Mouse (Mus musculus) forebrain, embryonic 14.5 days (tissue): Measurements from ENCODE around the gene Ttc25. TPM values are rescaled to one million over a fixed set of nuclear protein-coding genes. Genes with fewer than 3 reads are reported as not detected.
"Not testable (repeated sequence)": the region's sequence is repeated elsewhere in the genome, so short reads cannot be mapped to it uniquely, and the experiment has no call there.

Source experiments
- ATAC-seq: fragments of 200-750 bp; cut with Nextera tagmentation; 2 replicates; pipeline ENCODE4 v1.8.0; 2017; ENCODE audit warnings: mild to moderate bottlenecking, moderate library complexity
- DNase-seq: peaks from one replicate; pipeline ENCODE4 v3.0.0-alpha.2; 2015; ENCODE audit warnings: low spot score
- H3K27ac ChIP-seq: fragments of 300-500 bp; sonication (generic); 2 replicates; pipeline ENCODE4 v1.5.1; 2014; ENCODE audit warnings: low read depth, mild to moderate bottlenecking, control low read depth, low read length, moderate library complexity
- H3K27me3 ChIP-seq: fragments of 300-500 bp; sonication (generic); replicated peaks from 2 replicates; pipeline ENCODE4 v1.6.1; 2014; ENCODE audit warnings: low read length, control low read depth, mixed read lengths; ENCODE audit not compliant: control insufficient read depth, insufficient read depth
- H3K36me3 ChIP-seq: fragments of 300-500 bp; sonication (generic); 2 replicates; pipeline ENCODE4 v1.6.1; 2014; ENCODE audit warnings: low read length, control low read depth; ENCODE audit not compliant: control insufficient read depth, insufficient read depth
- H3K4me1 ChIP-seq: fragments of 300-500 bp; sonication (generic); 2 replicates; pipeline ENCODE4 v1.6.1; 2014; ENCODE audit warnings: antibody characterized with exemption, low read length, control low read depth; ENCODE audit not compliant: control insufficient read depth, insufficient read depth
- H3K4me2 ChIP-seq: fragments of 300-500 bp; sonication (generic); 2 replicates; pipeline ENCODE4 v1.6.1; 2014; ENCODE audit warnings: mild to moderate bottlenecking, control low read depth, low read length
- H3K4me3 ChIP-seq: fragments of 300-500 bp; sonication (generic); 2 replicates; pipeline ENCODE4 v1.5.1; 2014; ENCODE audit warnings: low read depth, low read length, control low read depth
- H3K9ac ChIP-seq: fragments of 300-500 bp; sonication (generic); 2 replicates; pipeline ENCODE4 v1.6.1; 2014; ENCODE audit warnings: mild to moderate bottlenecking, low read length, control low read depth, moderate library complexity
- H3K9me3 ChIP-seq: fragments of 300-500 bp; sonication (generic); replicated peaks from 2 replicates; pipeline ENCODE4 v1.6.1; 2016; ENCODE audit warnings: low read length, control low read depth, mixed read lengths; ENCODE audit not compliant: control insufficient read depth
- WGBS: fragments of 180-500 bp; shearing (Covaris S2); extraction: QIAGEN DNeasy Blood & Tissue Kit; methylation state at CpG from one replicate; pipeline ENCODE4 v1.1.7; 2014; 5-methylcytosine and 5-hydroxymethylcytosine counted together
- polyA plus RNA-seq: library from polyadenylated mRNA; unstranded; fragments of >200 nt; fragmentation: Nextera tagmentation; extraction: Ambion mirVana; gene quantifications from 2 replicates; pipeline ENCODE4 v1.2.1, GENCODE M21; 2014

The Ttc25 gene
- polyA plus RNA-seq, 1 experiment from 2014 or later: 1.7 TPM

- Histone ChIP-seq H3K4me3 (no peak overlapping the region), H3K27me3 (no peaks in the 10 kb centered on the region), H3K9me3 (no peaks in the 10 kb centered on the region), H3K4me1 (no peaks in the 10 kb centered on the region; the same call in 1 of the 2 replicates), H3K36me3 (peaks cover 68% of the 10 kb centered on the region), H3K27ac (no peak overlapping the region), H3K4me2 (no peak overlapping the region), H3K9ac (no peak overlapping the region)
- DNase-seq (no peak), ATAC-seq (no peak)
- 94% methylated on average over 13 of the region's 13 CpGs for WGBS
Measured at GRCm38 (mm10) chr11:100580275-100580674, 34.9 kb downstream of the Ttc25 start.

- Histone ChIP-seq H3K36me3 (peaks cover 83% of the 10 kb centered on the region), H3K9ac (no peak overlapping the region), H3K9me3 (no peaks in the 10 kb centered on the region), H3K4me2 (no peak overlapping the region), H3K27me3 (no peaks in the 10 kb centered on the region), H3K4me3 (no peak overlapping the region), H3K27ac (0 out of 2 replicates have a peak overlapping the region, but pooled peaks have one; percentile 30), H3K4me1 (no peaks in the 10 kb centered on the region)
- peak; percentile 48 for DNase-seq
- WGBS: 40% methylated on average over 4 of the region's 4 CpGs
- ATAC-seq: no peak
Measured at GRCm38 (mm10) chr11:100581756-100582155, 36.3 kb downstream of the Ttc25 start.

GRCm38 (mm10) chr11:100582413-100582812, 37.0 kb downstream of the Ttc25 start:
- not testable (repeated sequence) for H3K4me2 ChIP-seq, H3K9ac ChIP-seq, ATAC-seq, H3K4me1 ChIP-seq, H3K4me3 ChIP-seq, DNase-seq, H3K27ac ChIP-seq, H3K27me3 ChIP-seq, H3K9me3 ChIP-seq
- peaks cover 90% of the 10 kb centered on the region for H3K36me3 ChIP-seq
- WGBS: 100% methylated on average over 1 of the region's 1 CpGs

- DNase-seq: no peak
- no peak overlapping the region for H3K9ac ChIP-seq
- H3K4me1 ChIP-seq: no peaks in the 10 kb centered on the region
- no peaks in the 10 kb centered on the region for H3K27me3 ChIP-seq
- ATAC-seq: no peak
- WGBS: 89% methylated on average over 2 of the region's 2 CpGs
- H3K4me3 ChIP-seq: no peak overlapping the region
- H3K27ac ChIP-seq: peak overlapping the region; percentile 9; the same call in 1 of the 2 replicates
- no peaks in the 10 kb centered on the region for H3K9me3 ChIP-seq
- no peak overlapping the region for H3K4me2 ChIP-seq
- H3K36me3 ChIP-seq: peaks cover 93% of the 10 kb centered on the region
Measured at GRCm38 (mm10) chr11:100582836-100583235, 37.4 kb downstream of the Ttc25 start.

DNA sequence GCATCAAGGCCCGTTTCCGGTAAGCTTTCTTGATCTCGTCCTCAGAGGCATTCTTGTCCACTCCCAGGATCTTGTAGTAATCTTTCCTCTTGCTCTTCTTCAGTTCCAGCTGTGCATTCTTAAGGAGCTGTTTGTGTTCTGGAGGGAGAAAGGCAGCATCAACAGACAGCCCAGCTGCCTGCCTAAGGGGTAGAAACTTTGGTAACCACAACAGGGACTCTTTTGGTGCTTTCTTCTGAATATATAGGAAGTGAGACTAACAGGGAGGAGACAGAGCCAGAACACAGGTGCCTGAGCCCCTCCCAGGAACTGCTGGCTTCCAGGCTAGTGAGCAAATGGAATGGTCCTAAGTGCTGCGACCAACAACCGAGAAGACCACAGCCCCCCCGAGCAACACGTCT, 39.2 kb downstream of the Ttc25 start:
- Histone ChIP-seq H3K4me3 (no peak overlapping the region), H3K4me1 (no peaks in the 10 kb centered on the region), H3K36me3 (peaks cover 97% of the 10 kb centered on the region), H3K4me2 (no peak overlapping the region), H3K9me3 (no peaks in the 10 kb centered on the region), H3K27me3 (no peaks in the 10 kb centered on the region), H3K27ac (no peak overlapping the region), H3K9ac (no peak overlapping the region)
- no peak for ATAC-seq
- DNase-seq: no peak
- 89% methylated on average over 7 of the region's 7 CpGs for WGBS

- H3K4me2 ChIP-seq: no peak overlapping the region
- no peaks in the 10 kb centered on the region for H3K9me3 ChIP-seq
- H3K4me1 ChIP-seq: no peaks in the 10 kb centered on the region
- H3K27me3 ChIP-seq: no peaks in the 10 kb centered on the region
- DNase-seq: no peak
- 97% methylated on average over 3 of the region's 3 CpGs for WGBS
- ATAC-seq: no peak
- no peak overlapping the region for H3K9ac ChIP-seq
- peaks cover 98% of the 10 kb centered on the region for H3K36me3 ChIP-seq
- H3K4me3 ChIP-seq: no peak overlapping the region
- no peak overlapping the region for H3K27ac ChIP-seq
Measured at GRCm38 (mm10) chr11:100585148-100585547, 39.7 kb downstream of the Ttc25 start.

- Histone ChIP-seq H3K27me3 (no peaks in the 10 kb centered on the region), H3K27ac (no peak overlapping the region), H3K4me3 (no peak overlapping the region), H3K9me3 (no peaks in the 10 kb centered on the region), H3K9ac (no peak overlapping the region), H3K4me1 (no peaks in the 10 kb centered on the region), H3K36me3 (peaks cover 98% of the 10 kb centered on the region), H3K4me2 (no peak overlapping the region)
- DNase-seq: no peak
- whole genome bisulfite sequencing: 97% methylated on average over 2 of the region's 2 CpGs
- ATAC-seq: no peak
Measured at GRCm38 (mm10) chr11:100588462-100588861, 43.1 kb downstream of the Ttc25 start.

DNA sequence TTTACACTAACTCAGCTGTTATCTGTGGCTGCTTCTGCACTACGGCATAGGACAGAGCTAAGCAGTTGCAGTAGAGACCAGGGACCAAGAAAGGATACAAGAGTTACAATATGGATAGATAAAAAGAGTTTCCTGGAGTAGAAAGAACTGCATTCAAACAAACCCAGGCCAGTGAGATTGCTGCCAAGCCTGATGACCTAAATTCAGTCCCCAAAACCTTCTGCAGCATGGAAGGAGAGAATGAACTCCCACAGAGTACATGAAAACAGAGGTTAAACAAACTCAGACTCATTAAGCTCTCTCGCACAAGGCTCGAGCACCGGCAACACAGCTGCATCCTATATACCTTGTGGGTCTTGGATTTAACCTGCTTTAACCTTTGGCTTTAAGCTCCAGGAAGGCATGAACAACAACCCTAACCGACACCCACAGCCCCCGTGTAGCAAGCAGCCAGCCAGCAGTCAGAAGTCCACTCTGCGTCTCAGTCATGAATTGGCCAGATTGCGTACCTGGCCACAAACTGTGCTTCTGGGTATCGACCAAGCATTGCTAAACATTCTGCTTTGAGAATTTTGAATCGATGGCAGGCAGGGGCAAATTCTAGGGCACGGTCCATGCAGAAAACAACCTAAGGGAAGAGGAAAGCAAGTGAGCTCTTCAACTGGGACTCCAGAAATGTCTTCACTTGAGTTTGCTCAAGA, 47.1 kb downstream of the Ttc25 start:
- H3K36me3 ChIP-seq: peaks cover 97% of the 10 kb centered on the region
- H3K27me3 ChIP-seq: no peaks in the 10 kb centered on the region
- H3K27ac ChIP-seq: no peak overlapping the region
- no peaks in the 10 kb centered on the region for H3K9me3 ChIP-seq
- no peak overlapping the region for H3K4me2 ChIP-seq
- no peaks in the 10 kb centered on the region for H3K4me1 ChIP-seq
- ATAC-seq: no peak
- WGBS: 93% methylated on average over 11 of the region's 11 CpGs
- no peak for DNase-seq
- H3K4me3 ChIP-seq: no peak overlapping the region
- H3K9ac ChIP-seq: no peak overlapping the region

DNA sequence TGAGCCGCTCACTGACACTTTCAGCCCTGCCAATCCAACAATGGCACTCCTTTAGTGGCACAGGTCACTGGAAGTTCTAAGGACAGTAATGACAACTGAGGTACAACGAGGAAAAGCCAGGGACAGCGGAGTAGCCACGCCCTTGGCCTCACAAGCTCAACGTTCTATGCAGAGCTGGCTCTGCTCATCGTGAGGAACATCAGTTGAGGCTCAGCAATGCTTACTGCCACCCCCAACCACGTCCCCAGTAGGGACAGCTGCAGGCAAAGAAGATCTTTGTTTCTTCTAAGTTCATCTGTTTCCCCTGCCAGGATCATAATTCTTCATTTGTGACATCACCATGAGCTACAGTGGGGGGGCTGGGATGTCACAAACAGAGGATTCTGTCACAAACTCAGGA, 49.2 kb downstream of the Ttc25 start:
- no peak overlapping the region for H3K27ac ChIP-seq
- H3K9me3 ChIP-seq: no peaks in the 10 kb centered on the region
- peaks cover 99% of the 10 kb centered on the region for H3K36me3 ChIP-seq
- H3K4me3 ChIP-seq: no peak overlapping the region
- WGBS: 90% methylated on average over 7 of the region's 7 CpGs
- H3K4me1 ChIP-seq: no peaks in the 10 kb centered on the region
- H3K9ac ChIP-seq: no peak overlapping the region
- no peak overlapping the region for H3K4me2 ChIP-seq
- DNase-seq (no peak), ATAC-seq (no peak)
- H3K27me3 ChIP-seq: no peaks in the 10 kb centered on the region
